31 mouse cellular contexts compared by ENCODE assay signal in genomic region chr6:25965452-25965851, GRCm38 (mm10).
"Had no signal": no experiment of that assay in that cellular context is flagged by ENCODE, and none has a peak within 500 bp of the region (broad histone marks: within the 10 kb centered on the region; RNA-seq: fewer than 3 reads in every experiment).

No protein-coding gene starts in this region.

- H3K4me3 ChIP-seq: limb, embryonic 10.5 days; limb, embryonic 12.5 days; limb, embryonic 13.5 days; limb, embryonic 15.5 days; liver, embryonic 12.5 days; liver, embryonic 13.5 days; liver, embryonic 15.5 days; lung, embryonic 15.5 days; megakaryocyte, embryonic 14.5 days; midbrain, embryonic 10.5 days; midbrain, embryonic 12.5 days; midbrain, embryonic 13.5 days; midbrain, embryonic 15.5 days; myocyte had no signal

- H3K27me3 ChIP-seq: limb, embryonic 12.5 days; limb, embryonic 13.5 days; limb, embryonic 15.5 days; liver, embryonic 12.5 days; liver, embryonic 13.5 days; liver, embryonic 15.5 days; lung, embryonic 15.5 days; megakaryocyte, embryonic 14.5 days; midbrain, embryonic 12.5 days; midbrain, embryonic 13.5 days; midbrain, embryonic 15.5 days had no signal

- H3K9me3 ChIP-seq: limb, embryonic 10.5 days; limb, embryonic 12.5 days; limb, embryonic 13.5 days; limb, embryonic 15.5 days; liver, embryonic 12.5 days; liver, embryonic 13.5 days; liver, embryonic 15.5 days; lung, embryonic 15.5 days; megakaryocyte, embryonic 14.5 days; midbrain, embryonic 10.5 days; midbrain, embryonic 12.5 days; midbrain, embryonic 13.5 days; midbrain, embryonic 15.5 days had no signal

- H3K36me3 ChIP-seq: limb, embryonic 10.5 days; limb, embryonic 12.5 days; limb, embryonic 13.5 days; limb, embryonic 15.5 days; liver, embryonic 12.5 days; liver, embryonic 13.5 days; liver, embryonic 15.5 days; lung, embryonic 15.5 days; midbrain, embryonic 10.5 days; midbrain, embryonic 12.5 days; midbrain, embryonic 13.5 days; midbrain, embryonic 15.5 days had no signal

- H3K9ac ChIP-seq: limb, embryonic 12.5 days; limb, embryonic 13.5 days; limb, embryonic 15.5 days; liver, embryonic 12.5 days; liver, embryonic 13.5 days; liver, embryonic 14.5 days; liver, embryonic 15.5 days; liver, postnatal 0 days; lung, embryonic 14.5 days; lung, embryonic 15.5 days; midbrain, embryonic 12.5 days; midbrain, embryonic 13.5 days; midbrain, embryonic 15.5 days had no signal

- DNase-seq: left cerebral cortex, postnatal 4 days; liver; liver, embryonic 13.5 days; liver, postnatal 0 days; lung, adult 18-20 months; lung, adult 2 months; lung, embryonic 14.5 days; lung, postnatal 10 days; lung, postnatal 14 days; lung, postnatal 36 days; lung, postnatal 4 days; midbrain, embryonic 14.5 days had no signal

- ATAC-seq: liver, embryonic 12.5 days; liver, postnatal 0 days; lung, postnatal 0 days; midbrain, embryonic 13.5 days; midbrain, embryonic 15.5 days; midbrain, embryonic 16.5 days had no signal

- H3K4me1 ChIP-seq: limb, embryonic 10.5 days; limb, embryonic 12.5 days; limb, embryonic 13.5 days; limb, embryonic 15.5 days; liver, embryonic 12.5 days; liver, embryonic 13.5 days; liver, embryonic 15.5 days; lung, embryonic 15.5 days; megakaryocyte, embryonic 14.5 days; midbrain, embryonic 10.5 days; midbrain, embryonic 12.5 days; midbrain, embryonic 13.5 days; midbrain, embryonic 15.5 days had no signal

- H3K27ac ChIP-seq: limb, embryonic 10.5 days; limb, embryonic 12.5 days; limb, embryonic 13.5 days; limb, embryonic 15.5 days; liver, embryonic 12.5 days; liver, embryonic 13.5 days; liver, embryonic 14.5 days; liver, embryonic 15.5 days; lung, embryonic 15.5 days; macrophage; midbrain, embryonic 10.5 days; midbrain, embryonic 12.5 days; midbrain, embryonic 13.5 days; midbrain, embryonic 15.5 days had no signal

- H3K4me2 ChIP-seq: limb, embryonic 12.5 days; limb, embryonic 13.5 days; limb, embryonic 15.5 days; liver, embryonic 11.5 days; liver, embryonic 12.5 days; liver, embryonic 13.5 days; liver, embryonic 15.5 days; lung, embryonic 14.5 days; lung, embryonic 15.5 days; midbrain, embryonic 11.5 days; midbrain, embryonic 12.5 days; midbrain, embryonic 13.5 days; midbrain, embryonic 15.5 days had no signal
